Mouse (Mus musculus): ENCODE measurements around the gene Nol7. TPM values are rescaled to one million over a fixed set of nuclear protein-coding genes. Genes with fewer than 3 reads are reported as not detected.

Gene Nol7
- 10 to 100 TPM; 66.6 to 74.0 (median 69.4) TPM for total RNA-seq (2022)

DNA sequence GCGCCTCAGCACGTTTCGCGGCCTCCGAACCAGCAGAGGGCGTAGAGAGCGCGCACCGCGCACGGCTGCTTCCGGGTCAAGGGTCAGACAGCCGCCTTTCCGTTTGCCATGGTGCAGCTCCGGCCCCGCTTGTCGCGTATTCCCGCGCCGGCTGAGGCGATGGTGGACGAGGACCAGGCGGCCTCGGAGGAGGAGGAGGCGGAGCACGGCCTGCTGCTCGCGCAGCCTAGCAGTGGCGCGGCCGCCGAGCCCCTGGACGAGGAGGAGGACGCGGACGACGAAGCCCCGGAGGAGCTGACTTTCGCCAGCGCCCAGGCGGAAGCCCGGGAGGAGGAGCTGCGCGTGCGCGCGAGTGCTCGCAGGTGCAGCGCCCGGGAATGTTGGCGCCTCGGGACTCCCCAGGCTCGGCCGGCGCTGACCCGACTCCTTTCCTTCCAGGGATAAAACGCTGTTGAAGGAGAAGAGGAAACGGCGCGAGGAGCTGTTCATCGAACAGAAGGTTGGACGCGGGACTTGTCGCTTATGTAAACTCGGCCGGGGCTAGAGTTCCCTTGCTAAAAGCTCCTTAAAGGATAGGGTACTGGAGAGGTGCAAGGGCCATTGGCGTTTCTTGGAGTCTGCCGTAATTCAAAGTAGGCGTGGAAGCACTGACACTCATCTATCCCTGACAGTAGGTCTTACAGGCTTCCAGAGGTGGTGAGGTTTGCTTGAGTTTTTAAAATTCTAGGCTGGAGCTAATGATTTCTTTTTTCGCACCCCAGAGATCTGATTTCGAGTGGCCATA, at the start of gene Nol7:
Gene Nol7, plus strand, starts transcription at position 94 of the 784 bp plus-strand sequence.
- peak; percentile 90 to 98 for DNase-seq (ENCODE audit: low spot score in 2 of 2)

DNA sequence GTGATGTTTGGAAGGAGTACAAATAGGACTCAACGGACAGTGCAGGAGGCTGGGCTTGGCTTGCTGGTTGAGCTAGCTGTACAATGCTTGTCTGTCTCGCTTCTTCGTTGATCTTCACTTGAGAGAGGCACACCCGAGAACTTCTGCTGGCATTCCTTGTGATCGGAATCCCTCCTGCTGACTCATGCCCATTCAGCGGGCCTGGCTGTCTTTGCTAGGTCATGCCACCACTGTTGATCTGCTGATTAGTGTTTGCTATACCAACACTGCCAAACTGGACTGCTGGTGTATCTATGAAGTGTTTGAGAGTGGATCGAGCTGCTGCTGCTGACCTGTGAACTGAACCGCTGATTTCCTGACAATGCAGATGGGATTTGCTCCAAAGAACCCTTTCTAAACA, 48.8 kb upstream of the Nol7 start:
- DNase-seq (ENCODE audit: low spot score in 2 of 2) = no peak

DNA sequence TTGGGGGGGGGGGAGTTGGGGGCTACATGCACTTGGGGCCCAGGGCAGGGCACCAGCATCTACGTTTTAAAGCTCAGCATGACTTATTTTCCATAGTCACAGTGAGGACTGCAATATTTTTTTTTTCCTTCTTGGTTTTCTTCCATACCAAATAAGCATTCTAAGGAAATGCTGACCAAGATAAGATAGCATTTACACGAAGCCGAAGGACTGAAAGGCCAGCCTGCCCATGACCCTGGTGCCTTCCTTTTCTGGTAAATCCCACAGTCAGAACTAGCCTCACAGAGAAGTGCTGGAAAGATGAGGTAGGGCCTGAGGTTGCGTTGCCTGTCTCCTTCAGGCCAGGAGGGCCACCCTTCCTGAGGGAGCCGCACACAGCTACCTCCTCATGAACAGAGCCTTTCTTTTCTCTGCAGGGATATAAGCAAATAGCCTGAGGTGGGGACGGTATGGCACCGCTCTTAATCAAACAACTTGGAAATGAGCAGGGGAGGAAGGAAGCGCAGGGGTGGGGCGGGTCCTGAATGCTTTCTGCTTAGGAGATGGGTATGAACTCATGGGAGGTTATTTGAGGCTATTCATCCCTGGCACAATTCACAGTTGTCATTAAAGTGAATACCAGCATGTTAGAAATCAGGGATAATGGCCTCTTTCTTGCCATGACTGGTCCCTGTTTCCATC, 47.6 kb upstream of the Nol7 start:
- DNase-seq (ENCODE audit: low spot score in 2 of 2) = no peak

DNA sequence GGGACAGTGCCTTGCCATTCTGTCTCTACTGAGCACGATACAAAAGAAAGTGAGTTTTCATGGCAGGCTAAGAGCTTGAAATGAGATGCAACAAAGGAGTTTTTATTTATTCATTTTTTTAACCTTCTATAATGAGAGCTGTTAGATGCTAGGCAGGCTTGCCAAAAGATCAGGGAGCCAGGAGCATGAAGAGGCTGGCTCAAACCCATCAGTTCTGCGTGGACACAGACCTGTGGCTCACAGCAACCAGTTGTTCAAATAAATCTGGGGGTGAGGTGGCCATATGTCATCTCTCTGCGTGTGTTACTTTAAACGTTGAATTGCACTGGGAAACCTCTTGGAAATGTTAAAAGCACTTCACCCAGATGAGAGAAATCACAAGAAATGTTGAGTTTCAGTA, 44.8 kb upstream of the Nol7 start:
- DNase-seq (ENCODE audit: low spot score in 2 of 2) = no peak

DNA sequence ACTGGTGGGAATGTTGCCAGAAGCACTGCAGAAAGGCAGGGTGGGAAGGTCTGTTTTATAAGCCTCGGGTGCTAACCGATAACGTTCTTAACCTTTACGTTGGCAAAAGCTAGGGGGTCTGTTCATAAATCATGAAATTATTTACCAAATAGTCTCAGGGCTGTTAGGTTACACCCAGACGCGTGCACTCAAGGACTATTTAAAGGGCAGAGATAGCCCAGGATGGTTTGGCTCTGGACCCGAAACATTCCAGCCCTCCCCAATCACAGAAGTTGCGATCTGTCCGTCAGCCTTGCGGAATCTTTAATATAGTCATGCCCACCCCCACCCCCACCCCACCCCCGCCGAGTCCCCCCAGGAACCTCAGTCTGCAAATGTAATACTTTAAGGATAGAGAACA, 43.8 kb upstream of the Nol7 start:
- no peak for DNase-seq (ENCODE audit: low spot score in 2 of 2)

DNA sequence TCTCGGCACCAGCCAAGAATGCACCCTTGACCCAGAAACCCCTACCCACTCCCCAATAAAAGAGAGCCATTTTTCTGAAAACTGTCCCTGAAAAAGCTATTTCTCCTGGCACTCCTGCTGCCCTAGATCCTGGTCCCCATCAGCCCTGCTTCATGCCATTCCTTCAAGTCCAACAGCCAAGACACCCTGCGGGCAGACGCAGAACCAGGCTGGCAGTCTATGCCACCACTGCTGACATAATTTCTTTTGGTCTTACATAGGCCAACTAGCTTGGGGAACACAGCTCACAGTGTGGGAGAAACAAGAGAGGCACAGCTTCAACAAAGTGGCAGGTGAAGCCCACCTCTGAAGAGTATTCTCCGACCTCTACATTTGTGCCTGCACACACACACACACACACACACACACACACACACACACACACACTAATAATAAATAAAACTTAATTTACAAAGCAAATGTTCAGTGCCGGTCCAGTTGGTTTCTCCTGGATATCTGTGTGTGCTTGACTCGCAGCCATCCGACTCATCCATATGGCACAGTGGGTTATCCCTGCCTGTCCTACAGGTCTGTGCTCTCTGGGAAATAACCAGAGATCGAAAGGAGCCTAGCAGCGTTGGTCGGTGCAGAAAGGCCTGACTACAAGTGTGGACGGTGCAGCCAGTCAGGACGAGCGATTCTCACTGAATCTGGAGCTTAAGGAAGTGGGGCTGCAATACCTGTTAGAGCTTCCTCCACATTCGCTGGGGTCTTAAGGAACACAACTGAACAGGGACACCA, 41.7 kb upstream of the Nol7 start:
- no peak for DNase-seq (ENCODE audit: low spot score in 2 of 2)

DNA sequence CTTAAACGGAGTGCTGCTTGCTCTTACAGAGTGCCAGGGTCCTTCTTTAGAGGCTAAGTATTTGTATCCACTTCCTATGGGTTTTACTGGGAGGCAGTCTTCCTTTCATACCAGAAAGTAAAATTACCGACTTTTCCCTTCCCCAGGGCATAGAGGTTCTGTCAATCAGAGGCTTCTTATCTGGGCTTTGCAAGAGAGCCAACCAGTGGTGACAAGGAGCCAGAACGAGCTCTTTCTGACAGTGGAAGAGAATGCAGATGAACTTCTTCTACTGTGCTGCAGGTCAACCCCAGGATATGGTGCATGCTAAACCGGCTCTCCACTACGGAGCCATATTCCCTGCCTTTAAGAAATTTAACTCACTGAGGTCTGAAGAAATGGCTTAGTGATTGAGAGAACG, 37.7 kb upstream of the Nol7 start:
- no peak for DNase-seq (ENCODE audit: low spot score in 2 of 2)

DNA sequence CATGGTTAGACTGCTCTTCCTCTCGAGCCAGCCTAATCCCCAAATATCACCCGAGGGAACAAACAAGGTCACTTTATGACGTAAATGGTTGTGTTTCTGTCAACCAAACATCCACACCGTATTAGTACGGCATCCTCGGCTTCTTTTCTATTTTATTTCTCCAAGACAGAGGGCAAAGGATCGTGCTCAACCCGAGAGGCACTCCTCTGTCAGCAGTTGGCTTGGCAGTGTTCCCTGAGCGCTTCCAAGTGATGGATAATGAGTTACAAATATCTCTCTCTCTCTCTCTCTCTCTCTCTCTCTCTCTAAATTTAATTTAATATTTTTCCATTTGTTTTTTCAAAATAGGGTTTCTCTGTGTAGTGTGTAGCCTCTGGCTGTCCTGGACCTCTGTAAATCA, 35.8 kb upstream of the Nol7 start:
- DNase-seq (ENCODE audit: low spot score in 2 of 2) = no peak

DNA sequence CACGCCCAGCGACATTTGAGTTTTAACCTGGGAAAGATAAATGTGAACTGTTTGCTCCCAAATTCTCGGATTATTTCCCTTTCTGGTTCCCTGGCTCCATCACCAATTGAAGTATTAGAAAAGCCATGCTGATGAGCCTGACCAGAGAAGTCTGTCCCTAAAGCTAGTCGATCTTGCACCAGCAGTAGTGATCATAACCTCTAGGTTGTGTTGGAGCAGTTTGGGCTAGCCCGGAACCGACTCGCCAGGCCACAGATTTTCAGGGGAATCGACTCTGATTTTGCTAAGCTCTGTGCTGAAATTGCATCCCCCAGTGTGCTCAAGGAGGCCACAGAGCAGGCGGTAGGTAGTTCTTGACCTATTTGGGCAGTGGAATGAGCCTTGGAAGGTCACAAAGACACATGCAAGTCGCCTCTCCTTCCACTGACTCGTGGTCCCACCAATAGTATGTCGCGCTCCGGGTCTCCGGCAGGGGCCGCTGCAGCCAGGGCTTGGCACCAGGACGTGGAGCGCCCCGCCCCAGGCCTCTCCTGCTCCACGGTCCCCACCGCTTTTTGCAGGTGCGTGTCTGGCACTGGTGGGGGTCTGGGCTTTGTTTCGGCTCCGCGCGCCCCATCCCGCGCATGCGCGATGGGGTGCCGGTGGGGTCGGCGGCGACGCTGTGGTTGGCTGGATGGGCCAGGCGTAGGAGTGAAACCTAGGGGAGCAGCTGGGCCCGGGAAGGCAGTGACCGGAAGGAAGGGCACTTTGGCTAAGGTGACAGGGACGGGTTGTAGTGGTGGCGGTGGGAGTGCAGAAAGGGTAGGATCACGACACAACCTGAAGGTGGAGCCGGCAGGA, 33.0 kb upstream of the Nol7 start, which contains the start of gene Sirt5:
Gene Sirt5, plus strand, starts transcription at position 512 of the 840 bp plus-strand sequence.
- peak; percentile 73 to 79 for DNase-seq (ENCODE audit: low spot score in 2 of 2)

DNA sequence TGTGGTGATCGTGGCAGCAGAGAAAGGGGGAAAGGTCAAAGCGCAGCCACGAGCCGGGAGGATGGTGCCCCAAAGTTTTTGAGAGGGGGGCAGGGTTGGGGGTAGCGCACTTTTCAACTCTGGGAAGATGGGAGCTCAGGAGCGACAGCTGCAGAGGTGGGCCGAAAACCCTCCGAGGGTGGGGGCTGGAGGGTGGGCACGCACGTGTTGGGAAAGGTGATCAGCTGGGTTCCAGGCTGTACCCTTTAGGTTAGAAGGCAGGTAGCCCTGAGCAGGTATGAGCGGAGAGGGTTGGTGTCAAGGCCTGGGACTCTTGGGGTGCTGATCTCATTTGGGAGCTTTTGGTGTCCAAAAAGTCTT, 32.4 kb upstream of the Nol7 start:
- no peak for DNase-seq (ENCODE audit: low spot score in 2 of 2)

DNA sequence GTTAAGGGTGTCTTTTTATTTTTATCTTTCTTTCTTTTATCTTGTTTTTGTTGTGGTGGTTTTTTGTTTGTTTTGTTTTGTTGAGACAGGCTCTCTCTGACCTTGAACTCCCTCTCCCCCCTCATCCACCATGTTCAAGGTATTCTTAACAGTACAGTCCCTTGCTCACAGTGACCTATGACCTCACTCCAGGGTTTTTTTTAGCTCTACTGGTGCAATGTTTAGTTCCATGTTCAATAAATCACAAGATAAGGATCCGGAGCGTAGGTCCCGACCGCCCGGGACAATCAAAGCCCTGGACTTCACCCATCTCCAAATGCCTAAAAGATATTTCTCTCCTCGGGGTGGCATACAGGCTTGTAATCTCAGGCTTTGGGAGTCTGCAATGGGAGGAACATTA, 28.1 kb upstream of the Nol7 start:
- no peak for DNase-seq (ENCODE audit: low spot score in 2 of 2)

DNA sequence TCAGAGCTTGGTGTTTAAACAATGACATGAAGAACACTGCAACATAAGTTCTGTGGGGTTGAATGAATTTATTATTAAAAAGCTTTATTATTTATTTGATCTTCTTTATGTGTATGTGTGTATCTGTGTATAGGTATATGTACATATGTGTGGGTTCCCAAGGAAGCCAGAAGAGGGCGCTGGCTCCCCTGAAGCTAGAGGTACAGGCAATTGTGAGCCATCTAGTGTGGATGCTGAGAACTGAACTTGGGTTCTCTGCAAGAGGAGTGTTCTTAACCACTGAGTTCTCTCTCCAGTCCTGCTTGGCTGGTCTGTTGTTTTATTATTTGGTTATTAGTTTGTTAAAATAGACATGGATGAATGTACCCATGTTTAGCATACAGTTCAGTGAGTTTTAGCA, 25.3 kb upstream of the Nol7 start:
- DNase-seq (ENCODE audit: low spot score in 2 of 2) = no peak

DNA sequence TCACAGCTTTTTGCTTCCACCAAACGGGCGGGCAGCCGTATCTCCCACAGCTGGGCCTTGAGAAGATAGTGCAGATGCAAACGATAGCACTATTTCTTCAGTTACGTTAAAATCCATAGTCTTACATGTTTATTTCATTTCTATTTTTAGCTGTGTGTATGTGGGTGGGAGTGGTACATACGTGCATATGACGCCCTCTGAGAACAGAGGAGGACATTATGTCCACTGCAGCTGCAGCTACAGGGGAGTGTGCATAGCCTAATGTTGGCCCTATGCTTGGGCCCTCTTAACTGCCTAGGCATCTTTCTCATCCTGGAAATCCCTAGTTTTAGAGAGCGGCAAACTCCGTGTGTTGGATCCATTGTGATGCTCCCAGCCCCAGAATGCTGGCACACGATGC, 24.0 kb upstream of the Nol7 start:
- no peak for DNase-seq (ENCODE audit: low spot score in 2 of 2)

DNA sequence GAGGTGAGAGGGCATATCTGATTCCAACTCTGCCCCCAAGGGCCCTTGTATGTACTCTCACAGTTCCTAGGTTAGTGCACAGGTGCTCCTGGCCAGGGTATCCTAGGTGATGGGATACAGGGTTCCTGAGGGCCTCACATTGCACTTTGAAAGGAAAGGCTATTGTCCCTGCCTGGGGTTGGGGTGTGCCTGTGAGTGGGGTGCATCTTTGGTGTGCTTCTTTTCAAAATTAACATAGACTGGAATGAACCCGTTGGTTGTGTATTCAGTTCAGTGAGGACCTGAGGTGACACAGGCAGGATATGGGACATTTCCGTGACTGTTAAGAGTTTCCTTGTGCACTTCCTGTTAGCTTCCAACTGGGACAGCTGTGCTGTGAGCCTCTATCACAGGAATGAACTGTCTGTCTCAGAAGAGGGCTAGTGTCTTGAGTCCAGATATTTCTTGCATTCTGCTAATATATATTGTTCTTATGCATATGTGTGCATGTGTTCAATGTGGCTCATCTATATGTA, 23.2 kb upstream of the Nol7 start:
- DNase-seq (ENCODE audit: low spot score in 2 of 2) = no peak

DNA sequence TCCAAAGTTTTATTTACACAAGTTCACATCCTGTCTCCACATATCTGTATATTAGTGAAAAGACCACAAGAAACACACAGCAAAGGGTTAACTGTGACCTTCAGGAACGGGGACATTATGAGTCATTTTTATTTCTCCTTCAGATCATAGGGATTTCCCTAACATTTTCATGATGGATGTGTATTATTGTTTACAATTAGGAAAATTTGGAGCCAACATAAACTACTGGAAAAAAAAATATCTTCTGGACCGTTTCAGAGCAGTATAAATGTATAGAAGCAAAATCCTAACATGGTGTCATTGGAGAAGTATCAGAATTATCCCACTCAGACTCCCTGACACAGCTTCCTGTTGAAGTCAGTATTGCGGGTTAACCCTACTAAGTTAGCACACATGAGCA, 18.2 kb upstream of the Nol7 start:
- no peak for DNase-seq (ENCODE audit: low spot score in 2 of 2)

DNA sequence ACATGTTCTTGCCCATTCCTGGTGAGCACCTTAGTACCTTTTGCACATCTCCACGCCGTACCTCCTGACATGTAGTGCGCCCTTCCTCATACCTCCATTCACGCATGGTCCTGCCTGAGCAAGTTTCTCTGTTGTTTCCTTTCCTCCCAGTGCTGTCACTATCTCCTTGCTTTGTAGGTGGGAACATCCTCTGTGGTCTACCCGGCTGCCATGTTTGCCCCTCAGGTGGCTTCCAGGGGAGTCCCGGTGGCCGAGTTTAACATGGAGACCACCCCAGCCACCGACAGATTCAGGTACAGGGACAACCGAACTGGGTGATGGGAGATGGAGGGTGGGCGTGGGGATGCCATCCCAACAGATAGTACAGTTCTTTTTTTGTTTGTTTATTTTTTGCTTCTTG, 12.9 kb upstream of the Nol7 start:
- DNase-seq (ENCODE audit: low spot score in 2 of 2) = no peak

DNA sequence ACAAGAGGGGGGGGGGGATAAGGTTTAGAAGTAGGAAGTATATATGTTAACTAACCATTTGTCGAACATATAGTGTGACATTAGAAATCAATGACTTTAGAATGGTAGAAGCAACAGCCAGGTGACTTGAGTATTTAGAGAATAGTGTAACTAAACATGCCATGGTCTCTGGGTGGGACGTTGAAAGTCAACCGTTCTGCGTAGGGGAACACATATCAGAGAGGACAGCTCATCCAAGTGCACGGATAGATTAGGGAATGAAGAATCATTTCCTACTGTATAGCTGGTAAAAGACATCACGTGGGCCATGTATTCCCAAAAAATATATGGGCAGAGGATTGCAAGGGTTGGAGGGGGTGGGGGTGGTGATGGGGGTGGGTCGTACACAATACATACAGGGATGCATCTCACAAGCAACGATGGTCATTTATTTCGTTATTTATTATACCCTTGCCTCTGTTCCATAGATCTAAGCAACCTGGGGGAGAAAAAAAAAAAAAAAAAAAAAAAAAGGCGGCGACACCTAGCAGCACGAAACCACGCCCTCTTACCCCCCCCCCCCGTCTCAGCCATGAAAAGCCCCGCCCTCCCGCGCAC, 392 bp upstream of the Nol7 start:
- no peak for DNase-seq (ENCODE audit: low spot score in 2 of 2)

DNA sequence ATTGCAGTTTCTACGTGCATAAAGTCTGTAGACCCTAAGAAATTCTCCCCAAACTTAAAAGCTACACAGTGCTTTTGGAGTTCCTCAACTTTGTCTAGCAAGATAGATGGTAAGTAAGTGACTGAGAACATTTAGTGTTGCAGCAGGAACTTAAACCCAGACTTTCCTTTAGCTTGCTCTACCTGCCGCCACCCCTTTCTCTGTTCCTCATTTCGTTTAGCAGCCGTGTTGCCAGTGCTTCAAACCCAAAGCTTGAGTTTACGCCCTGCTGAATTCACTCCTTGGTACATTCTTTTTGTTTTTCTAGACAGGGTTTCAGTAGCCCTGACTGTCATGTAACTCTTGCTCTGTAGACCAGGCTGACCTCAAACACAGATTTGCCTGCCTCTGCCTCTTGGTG, 1.4 kb downstream of the Nol7 start:
- no peak for DNase-seq (ENCODE audit: low spot score in 2 of 2)

DNA sequence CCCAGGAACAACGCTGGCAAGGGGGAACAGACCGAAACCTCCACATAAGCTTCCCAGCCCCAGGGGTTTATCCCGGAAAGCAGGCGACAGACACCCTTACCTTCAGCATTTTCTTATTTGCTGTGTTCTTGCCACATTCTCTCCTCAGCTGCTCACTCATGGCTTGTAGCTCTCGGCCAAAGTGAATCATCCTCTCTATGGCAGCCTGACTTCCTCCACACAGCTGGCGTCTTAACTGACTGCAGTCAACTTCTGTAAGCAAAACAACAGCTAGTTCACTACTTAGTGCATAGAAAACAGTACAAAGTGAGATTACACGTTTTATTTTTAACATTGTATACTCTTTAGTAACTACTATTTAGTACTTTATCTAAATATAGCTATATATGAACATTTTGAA, 14.1 kb downstream of the Nol7 start:
- no peak for DNase-seq (ENCODE audit: low spot score in 2 of 2)

DNA sequence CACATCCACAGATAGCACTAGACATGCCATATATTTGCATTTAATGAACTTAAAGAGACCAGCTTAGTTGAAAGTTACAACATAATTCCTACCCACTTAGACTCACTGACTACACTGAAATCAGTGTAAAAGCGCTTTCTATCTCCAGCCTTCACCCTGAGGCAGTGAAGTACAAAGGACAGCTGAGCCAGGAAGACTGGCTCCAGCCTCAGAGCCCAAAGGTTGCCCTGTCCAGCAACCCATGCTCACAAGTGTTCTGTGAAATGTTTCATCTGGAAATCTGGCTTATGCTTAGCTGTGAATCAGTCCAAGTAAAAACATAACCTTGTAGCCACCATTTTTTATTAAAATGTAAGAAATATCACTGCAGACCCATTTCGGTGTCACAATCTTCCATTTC, 15.4 kb downstream of the Nol7 start:
- DNase-seq (ENCODE audit: low spot score in 2 of 2) = no peak

DNA sequence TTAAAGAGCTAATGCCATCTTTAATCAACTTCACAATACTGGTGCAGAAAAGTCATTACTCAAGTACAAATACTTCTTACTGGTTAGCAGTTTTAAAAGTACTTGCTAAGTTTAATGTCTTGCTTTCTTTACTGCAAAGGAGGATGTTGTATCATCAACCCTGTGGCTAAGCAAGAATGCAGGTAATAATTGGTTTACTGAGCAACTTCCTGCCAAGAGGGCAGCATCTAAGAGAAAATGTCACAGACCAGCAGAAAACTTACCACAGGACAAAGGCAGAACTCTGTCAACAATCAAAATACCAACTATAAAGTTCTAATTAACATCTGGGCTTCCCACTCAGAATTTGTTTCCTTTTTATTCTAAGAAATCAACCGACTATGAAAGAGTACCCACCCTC, 17.1 kb downstream of the Nol7 start:
- DNase-seq (ENCODE audit: low spot score in 2 of 2) = no peak

Data from left cerebral cortex, adult 8-10 months (tissue).